Mouse (Mus musculus): ENCODE results near the gene 1810010D01Rik.

Gene 1810010D01Rik

DNA sequence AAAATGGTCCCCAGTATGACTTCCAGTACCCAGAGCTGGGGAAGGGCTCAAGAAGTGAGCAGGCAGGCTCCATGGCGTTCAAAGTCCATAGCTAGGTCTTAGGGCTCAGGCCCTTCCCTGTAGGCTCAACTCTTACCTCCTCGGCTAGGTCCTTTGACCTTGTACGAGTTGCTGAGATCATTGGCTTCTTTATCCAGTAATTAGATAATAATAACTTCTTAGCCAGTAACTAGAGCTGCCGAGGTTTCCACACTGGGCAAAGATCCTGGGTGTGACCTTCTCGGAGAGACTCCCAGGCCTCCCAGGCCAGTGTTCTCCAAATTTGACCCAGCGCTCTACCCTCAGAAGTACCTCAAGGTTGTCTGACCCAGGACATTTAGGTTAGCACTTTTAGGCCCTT lies 18.7 kb upstream of the 1810010D01Rik start:
- DNase-seq (ENCODE audit: low read depth, low spot score), result no peak
- Histone ChIP-seq H3K36me3 (ENCODE audit: control insufficient read depth, insufficient read depth, low read length, poor library complexity, severe bottlenecking) (no peaks in the 10 kb centered on the region), H3K27me3 (ENCODE audit: control insufficient read depth, insufficient read depth, low read length, poor library complexity, severe bottlenecking) (no peaks in the 10 kb centered on the region)

DNA sequence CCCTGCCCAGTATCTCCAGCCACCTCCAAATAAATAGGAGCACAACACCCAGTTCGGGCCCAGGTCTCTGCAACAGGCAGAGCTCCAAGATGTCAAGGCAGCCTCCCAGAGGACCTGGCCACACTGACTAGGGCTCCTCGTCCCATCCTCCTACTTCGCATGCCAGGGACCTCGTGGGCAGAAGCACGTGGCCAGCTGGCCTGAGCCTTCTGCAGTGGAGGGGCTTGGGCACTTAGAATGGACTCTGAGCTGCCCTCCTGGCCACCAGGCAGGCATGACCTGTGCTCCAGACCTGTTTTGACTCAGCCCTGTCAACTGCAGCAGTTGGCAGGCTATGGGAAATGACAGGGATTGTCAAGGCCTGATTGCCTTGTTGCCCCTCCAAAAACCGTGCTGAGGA lies 17.7 kb upstream of the 1810010D01Rik start:
- Histone ChIP-seq H3K36me3 (ENCODE audit: control insufficient read depth, insufficient read depth, low read length, poor library complexity, severe bottlenecking) (no peaks in the 10 kb centered on the region), H3K27me3 (ENCODE audit: control insufficient read depth, insufficient read depth, low read length, poor library complexity, severe bottlenecking) (no peaks in the 10 kb centered on the region)
- no peak for DNase-seq (ENCODE audit: low read depth, low spot score)

DNA sequence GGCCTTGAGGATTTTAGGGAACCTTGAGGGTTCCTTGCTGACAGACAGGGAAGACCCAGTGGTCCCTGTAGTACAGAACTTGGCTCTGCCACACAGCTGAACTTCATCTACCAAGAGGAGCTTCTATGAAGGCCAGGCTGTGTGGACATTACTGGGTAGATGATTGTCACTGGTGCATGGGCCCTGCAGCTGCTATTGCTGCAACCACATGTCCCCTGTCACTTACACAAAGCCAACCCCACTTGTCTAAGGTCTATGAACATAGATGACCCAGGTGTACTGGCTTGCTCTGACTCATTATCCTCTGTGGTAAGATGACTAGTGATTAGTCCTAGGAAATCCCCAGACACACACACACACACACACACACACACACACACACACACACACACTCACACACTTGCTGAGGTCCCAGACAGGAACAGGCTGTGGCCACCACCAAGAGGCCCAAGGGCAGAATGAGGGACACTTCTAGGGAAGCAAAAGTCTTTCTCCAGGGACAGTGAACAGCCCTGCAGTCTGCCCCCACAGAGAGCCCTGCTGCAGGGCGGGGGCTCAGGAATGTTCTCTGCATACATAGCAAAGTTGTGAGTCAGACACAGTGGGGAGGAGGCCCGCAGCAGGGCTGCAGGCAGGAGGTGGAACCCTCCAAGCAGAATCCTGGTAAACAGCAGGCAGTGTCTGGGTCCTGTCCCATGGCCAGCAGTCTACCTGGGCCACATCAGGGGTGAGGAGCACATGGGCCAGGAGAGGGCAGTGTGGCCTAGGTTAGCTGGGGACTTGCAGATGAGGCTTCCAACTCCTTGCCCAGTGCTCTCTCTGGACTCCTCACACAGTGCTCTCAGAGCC lies 14.1 kb upstream of the 1810010D01Rik start:
- Histone ChIP-seq H3K36me3 (ENCODE audit: control insufficient read depth, insufficient read depth, low read length, poor library complexity, severe bottlenecking) (no peaks in the 10 kb centered on the region), H3K27me3 (ENCODE audit: control insufficient read depth, insufficient read depth, low read length, poor library complexity, severe bottlenecking) (no peaks in the 10 kb centered on the region)
- no peak for DNase-seq (ENCODE audit: low read depth, low spot score)

DNA sequence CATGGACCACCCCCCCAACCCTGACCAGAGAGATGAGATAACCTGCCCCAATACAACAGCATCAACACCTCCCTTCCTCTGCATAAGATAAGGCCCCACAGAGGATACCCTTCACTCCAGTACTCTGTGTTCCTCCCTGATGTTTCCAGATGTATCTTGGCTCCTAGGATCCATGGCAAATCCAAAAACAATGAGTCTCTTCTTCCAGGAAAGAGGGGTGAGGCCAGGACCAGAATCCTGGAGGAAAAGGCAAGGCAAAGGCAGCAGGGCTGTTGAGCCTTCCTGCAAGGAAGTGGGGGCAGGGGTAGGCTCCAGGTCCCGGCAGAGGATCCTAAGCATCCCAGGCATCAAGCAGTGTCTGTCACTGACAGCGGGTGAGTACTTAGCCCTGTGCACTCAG lies 13.4 kb upstream of the 1810010D01Rik start:
- Histone ChIP-seq H3K36me3 (ENCODE audit: control insufficient read depth, insufficient read depth, low read length, poor library complexity, severe bottlenecking) (no peaks in the 10 kb centered on the region), H3K27me3 (ENCODE audit: control insufficient read depth, insufficient read depth, low read length, poor library complexity, severe bottlenecking) (no peaks in the 10 kb centered on the region)
- no peak for DNase-seq (ENCODE audit: low read depth, low spot score)

DNA sequence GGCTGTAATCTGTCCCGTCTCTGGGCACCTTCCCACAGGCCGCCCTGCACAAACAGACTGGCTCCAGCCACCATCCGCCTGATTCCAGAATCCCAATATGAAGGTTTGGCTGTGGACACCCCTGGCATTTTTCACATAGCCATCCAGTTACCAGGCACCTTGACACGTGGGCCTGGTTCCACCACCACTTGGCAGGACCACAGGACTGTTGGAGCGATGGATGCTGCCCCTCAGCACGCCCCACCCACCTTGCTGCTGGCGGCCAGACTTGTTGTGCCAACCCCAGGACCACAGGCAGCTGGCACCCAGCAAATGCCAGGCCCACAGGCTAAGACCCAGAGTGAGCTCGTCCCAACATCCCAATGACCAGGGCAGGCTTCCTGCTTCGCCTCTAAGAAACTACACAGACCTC lies 11.5 kb upstream of the 1810010D01Rik start:
- DNase-seq (ENCODE audit: low read depth, low spot score), result no peak
- Histone ChIP-seq H3K36me3 (ENCODE audit: control insufficient read depth, insufficient read depth, low read length, poor library complexity, severe bottlenecking) (no peaks in the 10 kb centered on the region), H3K27me3 (ENCODE audit: control insufficient read depth, insufficient read depth, low read length, poor library complexity, severe bottlenecking) (no peaks in the 10 kb centered on the region)

DNA sequence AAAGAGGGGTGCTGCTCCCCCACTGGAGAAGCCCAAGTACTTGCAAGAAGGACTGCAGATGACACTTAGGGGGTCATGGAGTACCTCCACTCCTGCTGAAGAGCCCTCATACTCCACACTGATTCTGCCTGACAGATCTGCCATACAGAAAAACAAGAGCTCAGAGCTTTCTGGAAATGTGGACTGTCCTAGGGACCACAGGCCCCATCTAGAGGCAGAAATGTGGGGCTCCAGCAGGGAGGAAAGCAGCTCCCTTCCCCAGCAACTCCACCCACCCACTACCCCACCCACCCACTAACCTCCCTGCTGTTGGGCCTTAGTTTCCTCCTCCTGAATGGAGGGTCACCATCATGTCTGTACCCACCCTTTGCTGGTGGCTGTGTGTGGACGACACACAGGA lies 8.7 kb upstream of the 1810010D01Rik start:
- no peak for DNase-seq (ENCODE audit: low read depth, low spot score)

DNA sequence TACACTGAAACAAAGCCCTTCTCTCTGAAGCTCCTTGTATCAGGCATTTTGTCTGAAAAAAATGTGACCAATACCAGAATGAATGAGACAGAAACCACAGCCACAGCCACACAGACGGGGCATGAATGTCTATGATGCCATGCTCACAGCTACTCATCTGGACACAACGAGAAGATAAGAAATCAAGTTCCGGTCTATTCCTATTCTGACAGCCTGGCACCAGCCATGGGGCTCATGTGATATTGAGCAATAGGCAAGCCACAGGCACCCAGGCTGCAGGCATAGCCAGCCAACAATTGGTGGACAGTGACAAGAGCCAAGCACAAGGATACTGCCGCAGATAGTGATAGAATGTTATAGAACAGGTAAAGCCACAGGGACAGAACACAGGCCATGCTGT lies 7.6 kb upstream of the 1810010D01Rik start:
- Histone ChIP-seq H3K36me3 (ENCODE audit: control insufficient read depth, insufficient read depth, low read length, poor library complexity, severe bottlenecking) (no peaks in the 10 kb centered on the region), H3K27me3 (ENCODE audit: control insufficient read depth, insufficient read depth, low read length, poor library complexity, severe bottlenecking) (no peaks in the 10 kb centered on the region)
- DNase-seq (ENCODE audit: low read depth, low spot score), result no peak

More for the DNA sequence above, 8.7 kb upstream of the 1810010D01Rik start:
- Histone ChIP-seq H3K27me3 (ENCODE audit: control insufficient read depth, insufficient read depth, low read length, poor library complexity, severe bottlenecking) (no peaks in the 10 kb centered on the region), H3K36me3 (ENCODE audit: control insufficient read depth, insufficient read depth, low read length, poor library complexity, severe bottlenecking) (no peaks in the 10 kb centered on the region)

DNA sequence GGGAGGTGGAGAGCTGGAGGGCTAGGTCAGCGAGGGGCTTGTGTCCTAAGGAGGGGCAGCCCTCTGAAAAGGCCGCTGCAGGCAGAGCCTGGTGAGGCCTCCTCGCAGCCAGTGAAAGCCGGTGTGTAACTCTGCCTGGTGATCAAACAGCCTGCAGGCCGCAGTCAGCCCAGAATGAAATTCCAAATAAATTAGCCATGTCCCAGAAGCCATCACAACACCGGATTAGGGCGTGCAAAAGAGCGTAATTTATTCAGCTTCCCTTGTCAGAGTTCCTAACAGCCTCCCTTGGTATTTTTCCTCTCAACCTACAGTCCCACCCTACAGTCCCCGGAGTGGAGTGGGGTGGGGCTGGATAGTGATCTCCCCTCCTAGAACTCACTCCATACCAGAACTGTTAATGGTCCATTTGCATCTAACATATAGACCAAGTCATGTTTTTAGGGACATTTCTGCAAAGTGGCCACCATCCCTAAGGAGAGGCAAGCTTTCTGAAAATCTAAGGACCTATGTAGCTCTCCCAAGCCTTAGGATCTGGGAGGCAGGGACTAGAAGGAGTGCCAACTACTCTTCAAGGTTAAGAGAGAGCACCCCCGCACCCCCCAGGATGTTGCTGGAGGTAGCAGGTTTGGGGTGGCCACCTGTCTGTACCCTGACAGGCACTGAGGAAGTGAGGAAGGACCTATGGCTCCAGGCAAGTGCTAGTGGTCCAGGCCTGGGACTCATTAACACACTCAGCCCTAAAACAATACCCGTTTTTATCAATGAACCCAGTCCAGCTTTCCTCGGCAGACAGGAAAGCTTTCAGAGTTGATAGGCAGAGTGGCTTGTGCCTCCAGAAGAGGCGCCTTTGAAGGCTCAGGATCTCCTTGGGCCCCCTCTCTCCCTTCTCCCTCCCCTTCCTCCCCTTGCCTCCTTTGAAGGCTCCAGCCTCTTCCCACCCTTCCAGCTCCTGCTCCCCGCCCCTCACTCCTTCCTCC lies 4.1 kb upstream of the 1810010D01Rik start:
- H3K36me3 ChIP-seq (ENCODE audit: control insufficient read depth, insufficient read depth, low read length, poor library complexity, severe bottlenecking), result no peaks in the 10 kb centered on the region
- DNase-seq (ENCODE audit: low read depth, low spot score), result no peak
- H3K27me3 ChIP-seq (ENCODE audit: control insufficient read depth, insufficient read depth, low read length, poor library complexity, severe bottlenecking), result no peaks in the 10 kb centered on the region

DNA sequence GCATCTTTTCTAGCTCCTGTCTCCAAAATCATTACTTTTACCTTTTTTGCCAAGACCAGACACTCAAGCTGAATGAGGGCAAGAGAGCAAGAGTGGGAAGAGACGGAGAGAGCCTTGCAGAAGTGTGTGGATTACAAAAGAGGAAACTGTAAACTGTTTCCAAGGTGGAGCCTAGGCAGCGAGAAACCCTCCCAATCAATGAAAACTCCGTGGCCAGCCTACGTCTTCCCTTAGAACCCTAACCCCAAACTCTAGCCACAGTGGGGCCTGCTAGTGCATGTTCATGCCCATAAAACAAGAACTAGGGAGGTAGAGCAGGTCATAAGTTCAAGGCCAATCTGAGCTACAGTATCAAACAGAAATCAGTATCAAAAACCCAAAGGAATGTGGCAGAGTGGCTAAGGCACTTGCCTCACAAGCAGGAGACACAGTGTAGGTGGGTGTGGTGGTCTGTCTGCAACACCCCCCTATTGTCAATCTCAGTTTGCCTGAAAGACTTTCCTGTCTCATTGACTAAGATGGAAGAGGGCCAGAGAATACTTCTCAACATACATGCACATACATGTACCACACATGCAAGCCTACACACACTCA lies 2.7 kb upstream of the 1810010D01Rik start:
- H3K36me3 ChIP-seq (ENCODE audit: control insufficient read depth, insufficient read depth, low read length, poor library complexity, severe bottlenecking), result no peaks in the 10 kb centered on the region
- DNase-seq (ENCODE audit: low read depth, low spot score), result no peak
- H3K27me3 ChIP-seq (ENCODE audit: control insufficient read depth, insufficient read depth, low read length, poor library complexity, severe bottlenecking), result no peaks in the 10 kb centered on the region

DNA sequence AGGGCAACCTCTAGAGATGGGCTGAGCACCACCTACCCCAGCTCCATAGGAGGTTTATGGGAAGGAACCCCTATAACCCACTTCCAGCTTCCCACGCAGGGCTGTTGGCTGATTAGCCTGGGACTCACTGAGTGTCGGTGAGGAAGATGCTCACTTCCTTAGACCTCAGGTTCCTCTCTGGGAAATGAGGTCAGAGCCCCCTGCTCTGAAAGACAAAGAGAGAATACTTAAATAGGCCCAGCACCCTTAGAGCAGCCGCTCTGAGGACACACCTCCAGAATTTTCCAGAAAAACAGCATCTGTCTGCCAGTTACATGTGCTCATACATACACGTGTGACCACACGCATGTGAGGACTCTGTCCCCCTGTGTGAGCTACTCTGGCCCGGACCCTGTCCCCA lies 1.1 kb downstream of the 1810010D01Rik start:
- Histone ChIP-seq H3K36me3 (ENCODE audit: control insufficient read depth, insufficient read depth, low read length, poor library complexity, severe bottlenecking) (no peaks in the 10 kb centered on the region), H3K27me3 (ENCODE audit: control insufficient read depth, insufficient read depth, low read length, poor library complexity, severe bottlenecking) (no peaks in the 10 kb centered on the region)
- no peak for DNase-seq (ENCODE audit: low read depth, low spot score)

DNA sequence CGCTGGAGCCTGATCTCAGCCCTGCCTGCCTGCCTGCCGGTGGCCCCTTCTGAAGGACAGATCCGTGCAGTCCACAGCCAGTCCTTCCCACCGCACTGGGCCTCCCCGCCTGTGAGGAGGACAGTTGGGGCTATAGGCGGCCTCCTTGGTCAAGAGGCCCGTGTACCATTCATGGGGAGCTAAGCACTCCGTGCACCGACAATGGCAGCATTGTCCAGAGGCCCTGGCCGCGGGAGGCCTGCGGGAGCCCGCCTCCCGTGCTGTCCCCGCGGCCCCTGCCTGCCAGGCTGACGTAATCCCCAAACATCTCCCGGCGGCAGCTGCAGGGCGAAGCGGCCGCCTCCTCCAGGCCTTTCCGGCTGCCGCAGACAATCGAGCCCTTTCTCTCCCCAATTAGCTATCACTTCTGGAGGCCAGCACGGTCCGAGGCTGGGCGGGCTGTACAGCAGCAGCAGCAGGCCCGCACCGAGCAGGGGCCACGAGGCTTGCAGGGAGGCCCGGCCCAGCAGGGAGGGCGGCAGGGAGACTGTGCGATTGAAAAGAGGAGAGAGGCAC lies 1.8 kb downstream of the 1810010D01Rik start:
- Histone ChIP-seq H3K27me3 (ENCODE audit: control insufficient read depth, insufficient read depth, low read length, poor library complexity, severe bottlenecking) (no peaks in the 10 kb centered on the region), H3K36me3 (ENCODE audit: control insufficient read depth, insufficient read depth, low read length, poor library complexity, severe bottlenecking) (no peaks in the 10 kb centered on the region)
- DNase-seq (ENCODE audit: low read depth, low spot score), result no peak

DNA sequence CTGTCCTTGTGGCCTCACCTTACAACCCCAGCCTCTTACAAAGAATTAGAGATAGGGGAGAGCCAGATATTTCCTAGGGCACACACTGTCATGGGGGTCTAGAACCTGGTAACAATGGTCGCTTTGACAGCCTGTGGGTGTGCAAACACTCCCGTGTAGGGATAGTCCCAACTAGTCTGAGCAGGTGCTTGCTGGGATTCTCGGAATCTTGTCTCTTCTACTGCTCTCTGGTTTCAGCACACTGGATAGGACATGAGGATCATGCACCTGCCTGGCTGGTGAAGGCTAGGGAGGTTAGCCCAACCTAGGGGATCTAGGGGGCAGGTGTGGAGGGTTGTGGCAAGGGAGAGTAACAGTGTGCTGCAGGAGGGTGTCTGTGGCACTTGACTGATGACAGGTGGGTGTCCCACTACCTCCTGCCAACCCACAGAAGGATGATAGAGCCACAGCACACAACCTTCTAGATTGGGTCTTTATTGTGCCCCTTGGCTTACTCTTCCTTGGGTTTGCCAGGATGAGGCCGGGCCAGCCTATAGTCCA lies 2.5 kb downstream of the 1810010D01Rik start:
- H3K27me3 ChIP-seq (ENCODE audit: control insufficient read depth, insufficient read depth, low read length, poor library complexity, severe bottlenecking), result no peaks in the 10 kb centered on the region
- no peaks in the 10 kb centered on the region for H3K36me3 ChIP-seq (ENCODE audit: control insufficient read depth, insufficient read depth, low read length, poor library complexity, severe bottlenecking)
- no peak for DNase-seq (ENCODE audit: low read depth, low spot score)

DNA sequence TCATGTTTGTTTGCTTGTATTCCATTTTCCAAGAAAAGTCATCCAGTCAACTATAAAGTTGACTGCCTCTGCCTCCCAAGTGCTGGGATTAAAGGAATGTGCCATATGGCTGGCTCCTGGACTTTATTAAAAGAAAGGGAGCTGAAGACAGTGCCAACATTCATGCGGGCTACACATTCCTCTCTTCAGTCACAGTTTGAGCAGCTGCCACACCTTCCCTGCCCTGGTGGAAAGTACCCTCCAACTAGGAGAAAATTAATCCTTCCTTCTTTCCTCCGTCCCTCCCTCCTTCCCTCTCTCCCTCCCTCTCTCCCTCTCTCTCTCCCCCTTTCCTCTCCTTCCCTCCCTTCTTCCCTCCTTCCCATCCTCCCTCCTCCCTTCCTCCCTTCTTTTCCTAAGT lies 8.2 kb downstream of the 1810010D01Rik start:
- DNase-seq (ENCODE audit: low read depth, low spot score), result no peak
- no peaks in the 10 kb centered on the region for H3K27me3 ChIP-seq (ENCODE audit: control insufficient read depth, insufficient read depth, low read length, poor library complexity, severe bottlenecking)

DNA sequence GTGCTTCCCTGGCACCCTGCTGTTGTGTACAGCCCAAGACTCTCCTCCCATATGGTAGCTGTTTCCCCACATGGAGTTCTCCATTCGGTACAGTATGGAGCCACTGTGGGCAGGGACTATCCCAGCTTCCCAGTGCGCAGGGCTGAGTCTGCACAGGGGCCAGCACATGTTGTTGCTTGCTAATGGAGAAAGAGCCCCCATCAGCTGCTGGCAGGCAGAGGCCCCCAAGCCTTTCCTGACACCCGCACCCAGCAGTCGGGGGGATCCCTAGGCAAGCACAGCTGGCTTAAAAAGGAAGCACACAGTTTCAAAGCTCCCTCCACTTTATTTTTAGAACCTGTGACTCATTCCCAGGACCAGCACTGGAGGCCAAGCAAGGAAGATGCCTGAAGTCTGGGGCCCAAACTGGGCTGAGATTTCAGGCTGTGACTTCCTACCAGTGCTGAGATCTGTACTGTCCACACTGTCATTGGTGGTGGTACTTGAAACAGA lies 9.7 kb downstream of the 1810010D01Rik start:
- DNase-seq (ENCODE audit: low read depth, low spot score), result no peak
- Histone ChIP-seq H3K36me3 (ENCODE audit: control insufficient read depth, insufficient read depth, low read length, poor library complexity, severe bottlenecking) (no peaks in the 10 kb centered on the region), H3K27me3 (ENCODE audit: control insufficient read depth, insufficient read depth, low read length, poor library complexity, severe bottlenecking) (no peaks in the 10 kb centered on the region)

More for the DNA sequence above, 8.2 kb downstream of the 1810010D01Rik start:
- H3K36me3 ChIP-seq (ENCODE audit: control insufficient read depth, insufficient read depth, low read length, poor library complexity, severe bottlenecking), result no peaks in the 10 kb centered on the region
